Mouse (Mus musculus): Measurements from ENCODE around the gene Sucla2. TPM values are rescaled to one million over a fixed set of nuclear protein-coding genes. Genes with fewer than 3 reads are reported as not detected.
"Not testable (repeated sequence)": the region's sequence is repeated elsewhere in the genome, so short reads cannot be mapped to it uniquely, and the experiment has no call there.

Sucla2 gene
- polyA plus RNA-seq, 1 experiment from 2014 or later, result 109 TPM

GRCm38 (mm10) chr14:73548051-73548450 lies 22.9 kb downstream of the Sucla2 start, which contains the start of gene Nudt15:
Gene Nudt15, minus strand, starts transcription at chr14:73548242.
- no peak for ATAC-seq (ENCODE audit: low read depth)
- no peak within 1 kb of the TSS for H3K4me3 ChIP-seq (ENCODE audit: low read length)
- no peak within 1 kb of the TSS for H3K27ac ChIP-seq (ENCODE audit: low read length)
- WGBS, result 83% methylated on average over 3 of the region's 3 CpGs
- H3K4me1 ChIP-seq (replicated peaks; ENCODE audit: control insufficient read depth, insufficient read depth, low read length), result no peaks in the 10 kb centered on the region; the same call in 1 of the 2 replicates
- H3K9me3 ChIP-seq (ENCODE audit: control insufficient read depth, low read length), result no peaks in the 10 kb centered on the region
- no peaks in the 10 kb centered on the region for H3K27me3 ChIP-seq (ENCODE audit: control insufficient read depth, insufficient read depth, low read depth, low read length)
- H3K36me3 ChIP-seq (ENCODE audit: control insufficient read depth, insufficient read depth, low read length), result no peaks in the 10 kb centered on the region
- no peak within 1 kb of the TSS for H3K9ac ChIP-seq (ENCODE audit: low read length)
- no peak within 1 kb of the TSS for H3K4me2 ChIP-seq (ENCODE audit: low read depth, low read length)

- no peak overlapping the region for H3K27ac ChIP-seq (ENCODE audit: low read length)
- no peaks in the 10 kb centered on the region for H3K27me3 ChIP-seq (ENCODE audit: control insufficient read depth, insufficient read depth, low read depth, low read length)
- no peak for ATAC-seq (ENCODE audit: low read depth)
- H3K9me3 ChIP-seq (ENCODE audit: control insufficient read depth, low read length), result no peaks in the 10 kb centered on the region
- no peak overlapping the region for H3K9ac ChIP-seq (ENCODE audit: low read length)
- H3K4me3 ChIP-seq (ENCODE audit: low read length), result no peak overlapping the region
- 44% methylated on average over 3 of the region's 3 CpGs for WGBS
- no peak overlapping the region for H3K4me2 ChIP-seq (ENCODE audit: low read depth, low read length)
- no peaks in the 10 kb centered on the region for H3K36me3 ChIP-seq (ENCODE audit: control insufficient read depth, insufficient read depth, low read length)
- H3K4me1 ChIP-seq (replicated peaks; ENCODE audit: control insufficient read depth, insufficient read depth, low read length), result peaks cover 7% of the 10 kb centered on the region
Observed at GRCm38 (mm10) chr14:73550291-73550690, 25.2 kb downstream of the Sucla2 start.

- Histone ChIP-seq H3K9ac (ENCODE audit: low read length) (no peak overlapping the region), H3K27me3 (ENCODE audit: control insufficient read depth, insufficient read depth, low read depth, low read length) (no peaks in the 10 kb centered on the region), H3K4me3 (ENCODE audit: low read length) (no peak overlapping the region), H3K36me3 (ENCODE audit: control insufficient read depth, insufficient read depth, low read length) (no peaks in the 10 kb centered on the region), H3K4me1 (replicated peaks; ENCODE audit: control insufficient read depth, insufficient read depth, low read length) (peaks cover 7% of the 10 kb centered on the region), H3K4me2 (ENCODE audit: low read depth, low read length) (no peak overlapping the region), H3K9me3 (ENCODE audit: control insufficient read depth, low read length) (no peaks in the 10 kb centered on the region), H3K27ac (ENCODE audit: low read length) (no peak overlapping the region)
- no peak for ATAC-seq (ENCODE audit: low read depth)
- WGBS, result 56% methylated on average over 8 of the region's 8 CpGs
Observed at GRCm38 (mm10) chr14:73550732-73551131, 25.6 kb downstream of the Sucla2 start.

- Histone ChIP-seq H3K9ac (ENCODE audit: low read length) (no peak overlapping the region), H3K36me3 (ENCODE audit: control insufficient read depth, insufficient read depth, low read length) (no peaks in the 10 kb centered on the region), H3K27me3 (ENCODE audit: control insufficient read depth, insufficient read depth, low read depth, low read length) (no peaks in the 10 kb centered on the region), H3K27ac (ENCODE audit: low read length) (no peak overlapping the region), H3K4me3 (ENCODE audit: low read length) (no peak overlapping the region), H3K4me1 (replicated peaks; ENCODE audit: control insufficient read depth, insufficient read depth, low read length) (peaks cover 7% of the 10 kb centered on the region), H3K4me2 (ENCODE audit: low read depth, low read length) (no peak overlapping the region), H3K9me3 (ENCODE audit: control insufficient read depth, low read length) (no peaks in the 10 kb centered on the region)
- WGBS, result 74% methylated on average over 6 of the region's 6 CpGs
- ATAC-seq (ENCODE audit: low read depth), result no peak
Observed at GRCm38 (mm10) chr14:73551164-73551563, 26.0 kb downstream of the Sucla2 start.

GRCm38 (mm10) chr14:73552341-73553121 lies 27.4 kb downstream of the Sucla2 start:
- 4% methylated on average over 50 of the region's 61 CpGs for WGBS
- H3K4me1 ChIP-seq (replicated peaks; ENCODE audit: control insufficient read depth, insufficient read depth, low read length), result peaks cover 7% of the 10 kb centered on the region
- H3K9me3 ChIP-seq (ENCODE audit: control insufficient read depth, low read length), result no peaks in the 10 kb centered on the region
- ATAC-seq (ENCODE audit: low read depth), result peak; percentile 98
- H3K4me3 ChIP-seq (ENCODE audit: low read length), result peak overlapping the region; percentile 85
- peak overlapping the region; percentile 61 for H3K4me2 ChIP-seq (ENCODE audit: low read depth, low read length)
- peak overlapping the region; percentile 95 for H3K9ac ChIP-seq (ENCODE audit: low read length)
- H3K27ac ChIP-seq (ENCODE audit: low read length), result peak overlapping the region; percentile 75; the same call in 1 of the 2 replicates
- no peaks in the 10 kb centered on the region for H3K36me3 ChIP-seq (ENCODE audit: control insufficient read depth, insufficient read depth, low read length)
- no peaks in the 10 kb centered on the region for H3K27me3 ChIP-seq (ENCODE audit: control insufficient read depth, insufficient read depth, low read depth, low read length)

GRCm38 (mm10) chr14:73553122-73553696 lies 28.1 kb downstream of the Sucla2 start:
- under 1% methylated on average over 10 of the region's 10 CpGs for WGBS
- H3K9ac ChIP-seq (ENCODE audit: low read length), result peak overlapping the region; percentile 95

GRCm38 (mm10) chr14:73569831-73570230 lies 44.7 kb downstream of the Sucla2 start:
- peaks cover 11% of the 10 kb centered on the region for H3K36me3 ChIP-seq (ENCODE audit: control insufficient read depth, insufficient read depth, low read length)
- WGBS, result 81% methylated on average over 4 of the region's 4 CpGs
- H3K27me3 ChIP-seq (ENCODE audit: control insufficient read depth, insufficient read depth, low read depth, low read length); H3K9me3 ChIP-seq (ENCODE audit: control insufficient read depth, low read length); H3K9ac ChIP-seq (ENCODE audit: low read length); ATAC-seq (ENCODE audit: low read depth); H3K4me1 ChIP-seq (replicated peaks; ENCODE audit: control insufficient read depth, insufficient read depth, low read length); H3K4me2 ChIP-seq (ENCODE audit: low read depth, low read length); H3K27ac ChIP-seq (ENCODE audit: low read length); H3K4me3 ChIP-seq (ENCODE audit: low read length): not testable (repeated sequence)

More at GRCm38 (mm10) chr14:73553122-73553696, 28.1 kb downstream of the Sucla2 start:
- Histone ChIP-seq H3K36me3 (ENCODE audit: control insufficient read depth, insufficient read depth, low read length) (no peaks in the 10 kb centered on the region), H3K9me3 (ENCODE audit: control insufficient read depth, low read length) (no peaks in the 10 kb centered on the region), H3K4me1 (replicated peaks; ENCODE audit: control insufficient read depth, insufficient read depth, low read length) (peaks cover 7% of the 10 kb centered on the region), H3K4me2 (ENCODE audit: low read depth, low read length) (peak overlapping the region; percentile 61), H3K27me3 (ENCODE audit: control insufficient read depth, insufficient read depth, low read depth, low read length) (no peaks in the 10 kb centered on the region), H3K27ac (ENCODE audit: low read length) (peak overlapping the region; percentile 75; the same call in 1 of the 2 replicates), H3K4me3 (ENCODE audit: low read length) (peak overlapping the region; percentile 85)
- ATAC-seq (ENCODE audit: low read depth), result no peak

- Histone ChIP-seq H3K4me2 (ENCODE audit: low read depth, low read length) (no peak overlapping the region), H3K27me3 (ENCODE audit: control insufficient read depth, insufficient read depth, low read depth, low read length) (no peaks in the 10 kb centered on the region), H3K4me3 (ENCODE audit: low read length) (no peak overlapping the region), H3K36me3 (ENCODE audit: control insufficient read depth, insufficient read depth, low read length) (peaks cover 14% of the 10 kb centered on the region), H3K4me1 (replicated peaks; ENCODE audit: control insufficient read depth, insufficient read depth, low read length) (no peaks in the 10 kb centered on the region), H3K9ac (ENCODE audit: low read length) (no peak overlapping the region), H3K9me3 (ENCODE audit: control insufficient read depth, low read length) (no peaks in the 10 kb centered on the region), H3K27ac (ENCODE audit: low read length) (no peak overlapping the region)
- 89% methylated on average over 4 of the region's 4 CpGs for WGBS
- no peak for ATAC-seq (ENCODE audit: low read depth)
Observed at GRCm38 (mm10) chr14:73571143-73571542, 46.0 kb downstream of the Sucla2 start.

- no peak for ATAC-seq (ENCODE audit: low read depth)
- Histone ChIP-seq H3K4me1 (replicated peaks; ENCODE audit: control insufficient read depth, insufficient read depth, low read length) (no peaks in the 10 kb centered on the region), H3K4me3 (ENCODE audit: low read length) (no peak overlapping the region), H3K36me3 (ENCODE audit: control insufficient read depth, insufficient read depth, low read length) (peaks cover 14% of the 10 kb centered on the region), H3K27me3 (ENCODE audit: control insufficient read depth, insufficient read depth, low read depth, low read length) (no peaks in the 10 kb centered on the region), H3K9me3 (ENCODE audit: control insufficient read depth, low read length) (no peaks in the 10 kb centered on the region), H3K9ac (ENCODE audit: low read length) (no peak overlapping the region), H3K4me2 (ENCODE audit: low read depth, low read length) (no peak overlapping the region), H3K27ac (ENCODE audit: low read length) (no peak overlapping the region)
- 93% methylated on average over 5 of the region's 5 CpGs for WGBS
Observed at GRCm38 (mm10) chr14:73574053-73574452, 48.9 kb downstream of the Sucla2 start.
